Mouse (Mus musculus) macrophage (primary cell): ENCODE data around the gene Wbp2nl. TPM values are rescaled to one million over a fixed set of nuclear protein-coding genes. Genes with fewer than 3 reads are reported as not detected.

ENCODE experiments used
- polyA plus RNA-seq: library from polyadenylated mRNA; stranded (reverse); fragments of 250-400 nt; gene quantifications from 3 replicates; pipeline ENCODE4 v1.2.4, GENCODE M21; 2018; ENCODE audit warnings: inconsistent platforms

Wbp2nl gene
- polyA plus RNA-seq, 1 experiment from 2014 or later, result not detected

Other genes with a start within 250 kb of the Wbp2nl start
- not detected in 3 replicates for gene 4930407I10Rik, start 239.8 kb upstream of the Wbp2nl start, polyA plus RNA-seq
- not detected in 3 replicates for gene Mei1, start 229.0 kb upstream of the Wbp2nl start, polyA plus RNA-seq
- 6.6 to 13.4 TPM (median 7.9 TPM) in 3 replicates for gene Ccdc134, start 171.0 kb upstream of the Wbp2nl start, polyA plus RNA-seq
- gene Srebf2, start 151.8 kb upstream of the Wbp2nl start, polyA plus RNA-seq, result 41.2 to 100 TPM (median 69.4 TPM) in 3 replicates
- not detected in 3 replicates for gene Shisa8, start 86.1 kb upstream of the Wbp2nl start, polyA plus RNA-seq
- gene Tnfrsf13c, start 74.6 kb upstream of the Wbp2nl start, polyA plus RNA-seq, result 0.09 TPM in 1 of 3 replicates, not detected in the others
- gene Cenpm, start 54.2 kb upstream of the Wbp2nl start, polyA plus RNA-seq, result 0.32 to 3.8 TPM (median 0.76 TPM) in 3 replicates
- not detected in 3 replicates for gene 1500009C09Rik, start 46.6 kb upstream of the Wbp2nl start, polyA plus RNA-seq
- 0.17 TPM in 1 of 3 replicates, not detected in the others for gene Sept3, start 24.1 kb upstream of the Wbp2nl start, polyA plus RNA-seq
- 77.0 to 153 TPM (median 125 TPM) in 3 replicates for gene Naga, start 40.0 kb downstream of the Wbp2nl start, polyA plus RNA-seq
- 0.70 to 1.6 TPM (median 1.00 TPM) in 3 replicates for gene Pheta2, start 40.0 kb downstream of the Wbp2nl start, polyA plus RNA-seq
- 151 to 223 TPM (median 166 TPM) in 3 replicates for gene Smdt1, start 40.0 kb downstream of the Wbp2nl start, polyA plus RNA-seq
- 111 to 200 TPM (median 159 TPM) in 3 replicates for gene Ndufa6, start 55.4 kb downstream of the Wbp2nl start, polyA plus RNA-seq
- gene Cyp2d22, start 81.3 kb downstream of the Wbp2nl start, polyA plus RNA-seq, result not detected in 3 replicates
- not detected in 3 replicates for gene Cyp2d11, start 95.1 kb downstream of the Wbp2nl start, polyA plus RNA-seq
- not detected in 3 replicates for gene Cyp2d10, start 108.2 kb downstream of the Wbp2nl start, polyA plus RNA-seq
- gene Cyp2d9, start 134.5 kb downstream of the Wbp2nl start, polyA plus RNA-seq, result not detected in 3 replicates